Mouse (Mus musculus) spleen, postnatal 14 days (tissue): ENCODE measurements around the gene BC035044.
"Not testable (repeated sequence)": the region's sequence is repeated elsewhere in the genome, so short reads cannot be mapped to it uniquely, and the experiment has no call there.

ENCODE experiments used
- DNase-seq, 2 experiments: peaks; one replicate each; pipeline ENCODE4 v3.0.0; 2021 to 2022; ENCODE audit warnings: low spot score in 2 of 2

The BC035044 gene

DNA sequence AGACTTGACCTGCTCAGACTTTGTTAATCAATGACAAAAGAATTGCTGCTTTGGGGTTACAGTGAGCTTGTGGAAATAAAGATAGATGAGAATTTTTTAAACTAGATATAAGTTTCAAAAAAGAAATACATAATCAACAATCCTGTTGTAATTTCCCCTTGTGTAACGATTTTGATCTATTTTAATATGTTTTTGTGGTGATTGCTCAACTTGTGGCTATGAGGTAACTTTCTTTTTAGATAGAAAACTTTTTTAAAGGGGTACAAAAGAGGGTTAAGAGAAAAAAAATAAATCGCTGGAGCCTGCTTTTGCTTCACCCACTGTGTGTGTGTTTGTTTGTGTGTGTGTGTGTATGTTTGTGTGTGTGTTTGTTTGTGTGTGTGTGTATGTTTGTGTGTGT, 39.8 kb downstream of the BC035044 start:
- DNase-seq: no peak

DNA sequence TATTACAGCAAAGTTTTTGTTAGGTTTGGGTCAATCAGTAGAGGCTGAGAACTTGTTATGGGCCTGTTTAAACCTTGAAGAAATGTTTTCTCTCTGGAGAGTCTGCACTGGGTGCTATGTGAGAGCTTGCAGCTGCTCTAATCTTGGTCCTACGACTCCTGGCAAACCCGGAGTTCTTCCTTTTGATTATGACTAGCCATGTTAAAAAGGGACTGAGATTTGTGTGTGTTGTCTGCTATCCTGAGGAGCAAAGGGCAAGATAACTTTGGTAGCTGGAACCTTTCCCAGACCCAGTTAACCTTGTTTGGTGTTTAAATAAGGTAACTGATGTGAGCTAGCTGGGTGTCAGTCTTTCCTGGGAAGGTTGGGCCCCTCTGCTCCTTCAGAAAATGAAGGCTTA, 40.3 kb downstream of the BC035044 start:
- DNase-seq: no peak

DNA sequence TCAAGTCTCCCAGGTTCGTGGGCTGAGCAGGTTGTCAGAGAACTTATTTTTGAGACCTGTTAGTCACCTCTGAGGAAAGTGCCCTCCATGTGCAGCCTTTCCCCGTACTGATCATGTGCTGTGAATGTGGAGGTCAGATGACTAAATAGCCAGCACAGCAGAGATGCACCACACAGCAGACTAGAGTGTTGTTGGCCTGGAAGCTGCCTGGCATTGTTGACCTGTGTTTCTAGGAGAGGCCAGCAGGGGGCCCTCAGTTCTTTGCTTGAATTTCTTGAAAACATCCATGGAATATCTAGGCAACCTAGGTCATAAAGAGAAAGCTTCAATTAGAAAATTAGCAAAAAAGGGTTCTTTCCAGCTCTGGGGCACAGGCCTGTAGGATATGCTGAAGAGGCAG, 41.0 kb downstream of the BC035044 start:
- no peak for DNase-seq

DNA sequence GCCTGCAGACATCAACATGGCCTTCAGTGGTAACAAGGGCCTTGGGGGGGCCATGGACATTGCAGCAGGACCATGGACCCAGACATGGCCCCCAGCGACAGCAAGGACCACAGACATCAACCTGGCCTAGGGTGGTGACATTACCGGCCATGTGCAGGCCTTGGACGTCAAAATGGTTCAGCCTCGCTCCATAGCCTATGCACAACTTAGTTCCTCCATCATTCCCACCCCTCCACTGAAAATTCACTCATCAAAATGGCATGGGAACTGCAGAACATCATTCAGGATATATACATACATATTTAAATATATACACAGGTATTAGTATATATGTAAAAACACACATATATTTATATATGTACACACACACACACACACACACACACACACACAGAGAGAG, 43.5 kb downstream of the BC035044 start:
- DNase-seq: no peak

DNA sequence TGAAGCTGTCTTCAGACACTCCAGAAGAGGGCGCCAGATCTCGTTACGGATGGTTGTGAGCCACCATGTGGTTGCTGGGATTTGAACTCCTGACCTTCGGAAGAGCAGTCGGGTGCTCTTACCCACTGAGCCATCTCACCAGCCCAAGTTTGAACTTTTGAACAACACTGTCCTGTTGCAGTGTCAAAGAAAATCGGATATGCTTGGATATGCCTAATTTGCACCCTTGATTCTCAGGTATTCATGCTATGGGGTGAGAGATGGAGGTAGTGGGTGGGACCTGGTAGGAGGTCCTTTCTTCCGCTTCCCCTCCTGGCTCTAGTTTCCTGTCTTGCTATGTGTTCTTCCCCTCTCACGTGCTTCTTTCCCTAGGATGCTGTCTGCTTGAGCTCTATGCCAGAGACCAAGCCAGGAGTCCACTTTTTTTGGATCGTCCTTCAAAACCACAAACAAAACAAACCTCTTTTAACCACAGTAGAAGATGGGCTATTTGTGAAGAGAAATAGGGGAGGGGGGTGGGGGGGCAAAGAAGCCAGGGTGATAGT, 44.9 kb downstream of the BC035044 start:
- no peak for DNase-seq

DNA sequence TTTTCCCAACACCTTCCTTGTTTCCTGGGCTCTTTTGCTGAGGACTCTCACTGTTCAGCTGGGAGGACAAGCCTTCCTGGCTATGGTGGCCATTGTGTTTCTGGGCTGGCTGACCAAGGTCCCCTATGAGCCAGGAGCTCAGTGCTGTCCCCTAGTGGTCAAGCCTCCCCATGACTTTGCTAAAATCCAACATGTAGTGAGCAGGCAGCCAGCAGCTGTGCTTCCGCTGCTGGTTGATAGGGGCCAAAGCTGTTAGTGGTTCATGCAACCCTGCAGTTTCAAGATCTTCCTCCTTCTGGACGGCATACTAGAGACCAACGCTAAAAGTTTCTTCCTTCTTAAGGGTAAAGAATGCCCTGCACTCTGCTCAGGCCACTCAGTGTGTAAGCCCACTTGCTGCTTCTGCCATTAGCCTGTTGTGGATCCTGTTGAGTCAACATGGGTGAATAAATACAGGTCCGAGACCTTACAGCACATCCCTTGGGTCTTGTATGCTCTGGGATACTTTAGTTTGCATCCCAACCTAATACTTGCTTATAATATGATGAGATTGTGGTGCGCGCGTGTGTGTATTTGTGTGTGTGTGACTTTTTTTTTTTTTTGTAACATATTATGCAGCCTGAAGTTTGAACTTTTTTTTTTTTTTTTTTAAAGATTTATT, 45.5 kb downstream of the BC035044 start:
- peak; percentile 69 to 87 for DNase-seq

DNA sequence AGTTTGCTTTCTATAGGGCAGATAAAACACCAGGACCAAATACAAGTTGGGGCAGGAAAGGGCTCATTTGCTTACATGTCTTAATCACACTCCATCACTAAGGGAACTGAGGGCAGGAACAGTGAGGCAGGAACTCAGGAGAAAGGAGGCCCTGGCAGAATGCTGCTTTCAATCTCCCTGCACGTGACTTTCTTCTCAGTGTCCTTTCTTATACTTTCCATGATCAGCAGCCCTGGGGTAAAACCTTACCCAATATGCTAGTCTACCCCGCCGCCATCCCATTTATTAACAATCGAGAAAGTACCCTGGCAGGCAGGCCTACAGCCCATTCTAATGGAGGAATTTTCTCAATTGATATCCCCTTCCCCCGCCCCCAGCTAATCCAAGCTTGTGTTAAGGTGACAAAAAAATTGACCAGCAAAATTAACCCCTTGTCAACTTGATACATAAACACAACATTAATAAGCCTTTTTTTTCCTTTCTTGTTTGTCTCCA, 46.3 kb downstream of the BC035044 start:
- no peak for DNase-seq

DNA sequence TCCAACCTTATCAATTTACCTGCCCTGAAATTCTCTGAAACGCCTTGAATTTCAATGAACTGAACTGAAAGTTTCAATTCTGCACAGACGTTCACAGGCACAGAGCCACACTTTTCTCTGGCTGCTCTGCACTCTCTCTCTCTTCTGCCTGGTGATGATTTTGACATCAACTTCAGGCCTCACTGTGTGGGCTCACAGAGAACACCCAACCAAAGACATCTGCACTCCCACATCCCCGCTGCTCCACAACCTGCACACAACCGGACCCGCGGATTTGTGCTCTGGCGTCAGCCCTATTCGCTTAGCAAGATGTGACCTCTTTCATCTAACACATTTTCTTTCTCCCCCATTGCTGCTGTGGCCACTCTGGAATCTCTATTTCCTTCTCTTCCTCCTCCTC, 46.8 kb downstream of the BC035044 start:
- DNase-seq: no peak

DNA sequence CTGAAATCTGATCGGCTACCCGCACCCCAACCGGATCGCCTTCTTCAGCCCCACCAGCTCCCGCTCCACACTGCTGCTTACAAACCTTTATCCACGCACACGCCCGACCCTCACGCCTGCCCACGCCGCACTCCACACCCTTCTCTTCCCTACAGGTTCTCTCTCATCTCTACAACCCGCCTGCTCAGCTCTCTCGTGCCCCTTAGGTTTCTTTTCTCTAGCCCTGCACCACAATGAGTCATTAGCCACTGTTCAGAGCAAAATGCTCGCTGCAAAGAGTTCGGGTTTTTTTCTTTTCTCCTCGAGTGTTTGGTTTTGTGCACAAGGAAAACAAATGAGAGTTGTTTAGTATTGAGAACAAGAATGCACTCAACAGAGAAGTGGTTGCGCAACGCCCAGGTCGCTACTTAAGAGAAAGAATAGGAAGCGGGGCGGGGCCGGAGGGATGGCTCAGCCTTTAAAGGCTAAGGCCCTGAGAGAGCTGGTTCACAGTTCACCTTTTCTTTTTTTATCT, 47.4 kb downstream of the BC035044 start:
- peak; percentile 34 to 54 for DNase-seq

DNA sequence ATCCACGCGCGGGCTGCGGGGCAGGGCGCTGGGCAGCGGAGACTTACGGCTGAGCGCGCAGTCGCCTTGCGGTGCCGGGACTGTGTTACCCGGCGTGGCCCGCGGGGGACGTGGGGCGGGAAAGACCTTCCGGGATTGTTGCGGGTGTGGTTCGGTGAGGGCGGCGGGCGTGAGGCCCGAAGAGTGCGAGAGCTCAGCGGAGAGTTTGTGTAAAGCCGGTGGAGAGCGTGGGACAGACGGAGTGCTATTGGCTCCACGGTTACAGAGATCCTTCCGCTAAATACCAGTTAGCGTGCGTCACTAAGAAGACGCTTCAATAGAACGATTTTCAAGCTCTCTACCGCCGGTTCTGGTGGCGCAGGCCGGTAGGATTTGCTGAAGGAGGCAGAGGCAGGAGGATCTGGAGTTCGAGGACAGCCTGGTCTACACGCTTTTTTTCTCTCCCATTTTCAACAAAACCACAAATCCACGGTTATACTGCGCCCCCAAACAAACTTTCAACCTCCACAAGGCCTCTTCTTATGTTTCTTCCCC, 47.9 kb downstream of the BC035044 start:
- DNase-seq: peak; percentile 69 to 81

DNA sequence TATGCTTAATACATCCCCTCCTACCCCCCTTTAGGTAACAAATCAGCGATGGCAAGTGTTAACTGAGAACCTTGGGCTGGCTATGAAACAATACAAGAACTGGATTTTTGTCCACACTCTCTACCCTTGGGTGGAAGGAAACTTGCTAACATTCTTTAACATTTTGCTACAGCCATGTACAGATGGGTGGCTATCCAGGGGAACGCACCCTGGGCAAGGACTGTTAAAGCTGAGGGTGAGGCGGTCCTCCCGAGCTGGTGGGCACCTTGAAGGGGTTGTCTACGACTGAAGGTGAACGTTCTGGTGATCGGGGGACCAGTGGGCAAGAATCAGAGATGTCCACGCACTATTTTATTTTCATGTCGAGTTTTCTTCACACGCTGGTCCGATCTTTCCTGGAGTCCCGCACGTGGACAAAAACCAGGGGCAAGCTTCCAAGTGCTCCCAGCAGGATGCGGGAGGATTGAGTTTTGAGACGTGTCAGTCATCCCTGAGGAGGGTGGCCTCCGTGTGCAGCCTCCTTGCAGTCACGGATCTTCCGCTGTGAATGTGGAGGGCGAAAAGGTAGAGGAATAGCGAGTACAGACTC, 48.5 kb downstream of the BC035044 start:
- no peak for DNase-seq

DNA sequence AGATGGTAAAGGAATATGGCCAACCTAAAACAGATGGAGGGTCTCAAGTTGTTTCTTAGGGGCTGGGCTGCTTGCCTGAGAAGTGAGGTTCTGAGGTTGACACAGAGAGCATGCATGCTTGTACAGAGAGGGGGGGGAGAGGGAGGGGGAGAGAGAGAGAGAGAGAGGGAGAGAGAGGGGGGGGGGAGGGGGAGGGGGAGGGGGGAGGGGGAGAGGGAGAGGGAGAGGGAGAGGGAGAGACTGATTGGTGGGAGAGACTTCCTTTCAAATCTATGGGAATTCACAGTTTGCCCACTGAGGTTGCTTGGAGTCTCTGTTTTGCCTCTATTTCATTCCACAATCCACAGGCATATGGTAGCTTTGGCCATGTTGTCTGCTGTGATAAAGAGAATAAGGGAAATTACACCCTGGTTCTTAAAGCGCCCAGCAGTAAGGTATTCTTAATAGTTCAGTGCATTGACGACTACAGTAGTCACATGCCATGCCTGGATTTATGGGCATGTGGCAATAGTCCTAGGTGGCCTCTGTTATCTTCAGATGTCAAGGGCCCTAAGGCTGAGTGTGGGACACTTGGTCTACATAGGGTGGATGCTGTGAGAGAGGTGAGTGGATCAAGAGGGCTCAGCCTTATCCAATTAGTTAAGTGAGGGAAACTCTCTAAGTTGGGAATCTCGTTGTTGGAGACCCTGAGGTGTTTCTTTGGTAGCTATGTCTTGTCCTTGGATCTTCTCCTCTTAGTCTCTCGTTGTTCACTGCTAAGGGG, 49.4 kb downstream of the BC035044 start:
- DNase-seq: no peak

DNA sequence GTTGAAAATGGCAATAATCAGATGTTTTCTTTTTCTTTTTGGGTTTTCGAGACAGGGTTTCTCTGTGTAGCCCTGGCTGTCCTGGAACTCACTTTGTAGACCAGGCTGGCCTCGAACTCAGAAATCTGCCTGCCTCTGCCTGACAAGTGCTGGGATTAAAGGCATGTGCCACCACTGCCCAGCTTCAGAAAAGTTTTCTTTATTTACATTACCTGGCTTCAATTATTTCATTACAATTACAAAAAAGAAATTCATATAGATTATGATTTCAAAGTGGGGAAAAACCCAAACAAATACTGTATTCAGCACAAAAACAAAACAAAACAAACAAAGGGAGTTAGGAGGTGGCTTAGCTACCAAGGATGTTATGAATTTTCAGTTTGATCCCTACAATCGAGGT, 50.3 kb downstream of the BC035044 start:
- DNase-seq: not testable (repeated sequence)

DNA sequence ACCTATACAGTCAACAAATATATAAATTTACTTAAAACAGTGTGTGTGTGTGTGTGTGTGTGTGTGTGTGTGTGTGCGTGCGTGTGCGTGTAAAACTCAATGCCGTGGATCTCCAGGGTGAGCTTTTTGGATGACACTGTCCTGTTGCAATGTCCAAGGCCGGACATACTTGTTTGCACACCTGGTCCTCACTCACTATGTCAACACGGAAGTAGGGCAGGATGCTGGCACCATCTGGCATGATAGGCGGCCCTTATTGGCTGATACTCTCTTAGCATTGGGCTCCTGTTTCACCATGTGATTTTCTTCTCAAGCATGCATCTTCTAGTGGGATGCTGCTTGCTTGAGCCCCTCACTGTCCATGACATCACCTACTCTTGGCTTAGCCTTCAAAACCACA, 51.0 kb downstream of the BC035044 start:
- DNase-seq: no peak

DNA sequence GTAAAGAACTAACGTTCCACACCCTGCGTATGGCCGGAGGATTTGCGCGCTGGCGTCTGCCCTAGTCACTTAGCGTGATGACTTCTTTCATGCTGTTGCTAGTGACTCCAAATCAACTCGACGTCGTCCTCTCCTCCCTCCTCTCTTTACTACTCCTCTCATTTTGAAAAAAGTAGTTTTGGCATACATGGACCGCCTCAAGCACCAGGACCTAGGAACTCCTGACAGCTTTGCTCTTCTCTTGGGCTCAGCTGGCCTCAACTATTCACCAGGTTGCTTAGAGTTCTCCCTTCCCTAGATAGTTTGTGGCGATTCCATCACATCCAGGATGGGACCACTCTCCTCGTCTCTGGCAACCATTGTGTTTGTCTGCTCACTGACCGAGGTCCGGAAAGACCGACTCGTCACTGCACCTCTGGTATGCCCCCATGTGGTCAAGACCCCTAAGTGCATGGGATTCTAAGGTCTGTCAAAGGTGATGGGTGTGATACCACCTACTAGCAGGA, 51.6 kb downstream of the BC035044 start:
- peak; percentile 80 to 88 for DNase-seq

DNA sequence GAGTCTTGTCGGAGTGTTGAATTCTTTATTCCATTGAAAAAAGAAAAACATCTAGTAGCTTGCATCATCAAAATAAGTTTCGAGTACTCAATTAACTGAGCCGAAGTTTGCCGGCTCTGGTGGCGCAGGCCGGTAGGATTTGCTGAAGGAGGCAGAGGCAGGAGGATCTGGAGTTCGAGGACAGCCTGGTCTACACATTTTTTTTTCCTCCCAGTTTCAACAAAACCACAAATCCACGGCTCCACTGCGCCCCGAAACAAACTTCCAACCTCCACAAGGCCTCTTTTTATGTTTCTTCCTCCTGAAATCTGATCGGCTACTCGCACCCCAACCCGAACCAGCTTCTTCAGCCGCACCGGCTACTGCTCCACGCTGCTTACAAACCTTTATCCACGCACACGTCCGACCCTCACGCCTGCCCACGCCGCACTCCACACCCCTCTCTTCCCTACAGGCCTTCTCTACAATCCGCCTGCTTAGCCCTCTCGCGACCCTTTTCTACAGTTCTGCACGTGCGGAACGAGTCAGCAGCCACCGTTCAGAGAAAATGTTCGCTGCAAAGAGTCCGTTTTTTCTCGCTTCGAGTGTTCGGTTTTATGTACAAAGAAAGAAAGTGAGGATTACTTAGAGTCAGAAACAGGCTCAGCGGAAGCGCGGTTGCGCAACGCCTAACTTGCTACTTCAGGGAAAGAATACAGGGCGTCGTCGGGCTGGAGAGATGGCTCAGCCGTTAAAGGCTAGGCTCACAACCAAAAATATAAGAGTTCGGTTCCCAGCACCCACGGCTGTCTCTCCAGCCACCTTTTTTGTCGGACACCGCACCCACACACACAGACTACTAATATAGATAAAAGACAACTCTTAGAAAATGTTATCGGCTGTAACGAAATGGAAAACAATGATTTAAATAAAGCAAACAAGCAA, 52.3 kb downstream of the BC035044 start:
- DNase-seq: peak; percentile 72 to 82

DNA sequence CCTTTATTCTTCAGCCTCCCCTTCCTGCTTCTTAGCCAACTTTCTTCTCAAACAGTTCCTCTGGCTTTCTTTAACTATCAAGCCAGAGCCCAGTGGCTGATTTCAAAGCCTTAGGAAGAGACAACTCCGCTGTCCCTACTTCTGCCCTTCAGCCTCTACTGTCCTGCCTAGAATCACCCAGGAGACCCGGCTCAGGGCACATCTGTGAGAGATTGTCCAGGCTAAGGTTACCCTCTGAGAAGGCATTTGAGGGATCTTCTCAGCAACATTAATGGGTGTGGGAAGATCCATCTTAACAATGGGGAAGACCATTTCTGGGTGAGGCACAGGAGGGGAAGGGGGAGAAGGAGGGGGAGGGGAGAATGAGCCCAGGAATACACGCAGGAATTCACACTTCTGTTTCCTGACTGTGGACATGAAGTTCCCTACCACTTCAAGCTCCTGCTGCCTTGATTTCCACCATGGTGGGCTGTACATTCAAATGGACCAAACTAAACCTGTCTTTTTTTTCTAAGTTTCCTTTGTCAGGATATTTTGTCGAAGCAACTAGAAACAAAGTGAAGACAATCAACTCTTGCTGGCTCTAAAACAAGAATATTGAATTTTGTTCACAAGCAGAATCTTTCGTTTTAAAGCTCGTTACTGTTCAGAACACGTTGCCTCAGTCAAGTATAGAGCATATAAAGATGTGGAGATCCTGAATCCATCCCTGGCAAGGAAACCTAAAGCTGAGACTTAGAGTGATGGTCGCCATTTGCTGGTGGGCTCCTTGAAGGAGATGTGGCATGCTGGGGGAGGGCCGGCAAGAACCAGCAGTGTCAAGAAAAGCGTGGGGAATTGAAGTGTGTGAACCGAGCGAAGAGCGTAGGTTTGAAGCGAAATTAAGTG, 53.2 kb downstream of the BC035044 start:
- DNase-seq: no peak

DNA sequence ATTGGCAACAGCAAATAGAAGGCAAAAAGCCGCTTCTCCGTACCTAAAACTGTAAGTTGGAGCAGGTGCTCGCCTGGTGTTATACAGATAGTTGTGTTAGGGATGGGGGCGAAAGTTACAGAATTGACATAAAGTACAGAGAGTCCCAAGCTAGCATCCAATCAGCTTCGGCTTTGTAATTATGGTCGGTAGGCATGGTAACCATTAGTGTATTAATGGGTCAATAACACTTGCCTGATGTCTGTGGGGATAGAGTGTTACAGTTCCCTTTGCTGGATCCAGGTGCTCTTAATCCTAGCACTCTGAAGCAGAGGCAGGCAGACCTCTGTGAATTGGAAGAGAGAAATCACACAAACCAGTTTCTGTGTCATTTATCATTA, 54.0 kb downstream of the BC035044 start:
- no peak for DNase-seq

DNA sequence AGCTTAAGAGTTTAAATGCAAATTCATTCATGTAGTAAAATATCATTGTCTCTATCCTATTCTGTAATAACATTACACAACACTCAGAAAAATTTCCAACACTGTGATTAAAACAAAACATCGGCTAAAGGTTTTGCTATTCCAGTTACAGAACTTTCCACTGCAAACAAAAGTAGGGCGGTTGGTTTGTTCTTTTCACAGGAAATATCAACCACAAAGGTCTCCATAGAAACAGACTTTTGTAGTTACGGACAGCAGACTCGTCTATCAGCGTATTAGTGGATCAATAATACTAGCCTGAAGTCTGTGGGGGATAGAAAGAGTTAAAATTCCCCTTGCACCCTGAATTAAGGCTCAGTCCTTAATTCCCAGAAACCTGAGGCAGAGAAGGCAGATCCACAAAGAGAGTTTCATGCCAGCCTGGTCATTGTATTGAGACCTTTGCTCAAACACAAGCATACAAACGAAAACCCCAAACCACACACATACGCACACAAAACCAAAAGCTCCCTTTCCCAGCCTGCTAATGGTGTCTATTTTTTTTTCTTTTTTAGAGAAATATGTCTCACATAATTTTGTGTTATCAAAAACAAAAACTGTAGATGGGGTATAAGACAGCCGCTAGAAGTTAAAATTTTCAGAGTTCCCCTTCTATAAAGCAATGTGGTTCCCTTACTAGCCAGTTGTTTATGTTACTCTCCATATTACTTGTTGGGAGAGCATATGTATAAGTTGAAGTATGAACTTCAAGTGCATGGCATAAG, 54.6 kb downstream of the BC035044 start:
- DNase-seq: no peak
